Mouse (Mus musculus) bone marrow macrophage, adult 2 months (primary cell): ENCODE measurements around the gene Iqcf5.

Experiments used
- CTCF ChIP-seq: IDR thresholded peaks from 2 replicates; pipeline ENCODE4 v1.5.1; 2012; ENCODE audit warnings: low read depth, mild to moderate bottlenecking, low read length, moderate library complexity
- POLR2A ChIP-seq: IDR thresholded peaks from 2 replicates; pipeline ENCODE4 v1.6.1; 2012; ENCODE audit warnings: mild to moderate bottlenecking, low read depth, low read length, borderline replicate concordance

DNA sequence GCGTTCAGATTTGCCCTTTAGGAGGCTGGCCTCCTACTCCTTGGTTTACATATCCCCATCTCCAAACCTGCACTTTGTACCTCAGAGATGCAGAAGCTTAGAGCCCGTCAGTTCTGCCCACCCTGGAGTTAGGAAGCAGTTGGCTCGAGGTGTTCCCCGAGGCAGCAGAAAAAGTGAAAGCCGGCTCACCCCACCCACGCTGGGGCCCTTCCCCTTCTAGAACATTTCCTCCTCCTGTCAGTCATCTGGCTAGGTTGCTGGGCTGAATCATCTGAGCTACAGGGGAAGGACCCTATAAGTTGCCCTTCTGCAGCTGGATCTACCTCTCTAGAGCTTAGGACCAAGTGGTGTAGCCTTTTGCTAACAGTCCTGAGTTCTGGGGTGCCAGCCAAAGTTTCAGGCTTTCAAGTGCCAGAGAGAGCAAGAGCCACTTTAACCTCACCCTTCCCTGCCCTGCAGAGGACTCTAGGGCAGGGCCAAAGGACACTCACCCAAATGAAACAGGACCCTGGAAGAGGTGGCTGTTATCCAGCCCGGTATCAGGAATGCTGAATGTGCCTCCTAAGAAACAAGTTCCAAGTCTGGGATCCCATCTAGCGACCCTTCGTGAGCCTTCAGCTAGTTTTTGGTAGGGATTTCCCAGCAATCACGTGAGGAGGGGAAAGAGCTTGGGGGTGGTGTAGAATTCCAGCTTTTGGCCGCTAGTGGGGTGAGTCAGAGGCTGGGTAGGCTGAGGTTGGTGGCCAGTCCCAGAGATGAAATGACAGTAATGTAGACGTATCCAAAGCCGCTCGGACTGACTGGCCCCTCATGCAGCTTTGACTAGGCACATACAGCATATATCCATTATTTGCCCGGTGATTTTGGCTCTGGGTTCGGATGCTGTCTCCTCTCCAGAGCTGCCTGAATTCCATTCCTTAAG, 38.1 kb upstream of the Iqcf5 start:
- TF ChIP-seq CTCF (no peak), POLR2A (no peak; the same call in 1 of the 2 replicates)
